Comparison of ENCODE assay signal across 1 mouse cellular context in the genomic region with DNA sequence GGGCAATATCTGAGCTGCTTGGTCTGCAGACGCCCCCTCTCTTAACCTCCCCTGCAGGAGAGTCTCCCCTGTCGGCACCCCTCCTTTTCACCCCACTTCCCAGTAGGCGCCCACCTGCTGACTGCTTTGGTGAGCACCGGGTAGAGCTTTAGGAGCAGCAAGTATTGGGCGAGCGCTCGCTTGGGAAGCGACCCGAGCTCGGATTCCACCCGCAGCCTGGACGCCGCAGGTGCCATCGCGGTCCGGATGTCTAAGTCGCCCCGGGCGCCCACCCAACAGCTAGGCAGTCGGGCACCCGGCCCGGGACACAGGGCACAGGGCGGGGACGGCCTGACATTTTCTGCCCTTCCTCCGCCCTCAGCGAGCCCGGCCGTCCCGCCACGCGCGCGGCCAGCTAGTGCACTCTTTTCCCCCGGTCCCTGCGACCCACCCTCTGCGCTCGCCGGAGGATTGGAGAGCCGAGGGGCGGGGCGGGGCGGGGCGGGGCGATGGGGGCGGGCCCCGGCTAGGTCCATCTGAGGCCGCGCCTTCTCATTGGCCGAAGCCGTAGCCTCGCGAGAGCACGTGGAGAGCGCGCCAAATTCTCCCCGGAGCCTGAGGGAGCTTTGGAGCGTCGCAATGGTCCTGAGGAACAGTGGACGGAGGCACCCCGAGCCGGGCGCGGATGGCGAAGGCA.
TF ChIP-seq lines count a peak whose summit lies in the region.

A gene (minus strand): TSS at position 417 of the 676 bp plus-strand sequence.
A gene (plus strand): TSS at position 537 of the 676 bp plus-strand sequence.

TF ChIP-seq in CH12.LX, 34 proteins besides CTCF, POLR2A, EP300 and RAD21 (continued from another document):
- TF ChIP-seq ZMIZ1 (IDR thresholded peaks at IDR 0.05; ENCODE audit: low read depth, low read length): peak; percentile 86
- TF ChIP-seq MAFK (IDR thresholded peaks at IDR 0.05; ENCODE audit: insufficient replicate concordance, low read length): no peak
- peak; percentile 73; the same call in 1 of the 2 replicates for TF ChIP-seq E2F4 (IDR thresholded peaks at IDR 0.05; ENCODE audit: insufficient replicate concordance, low read depth, low read length)
- peak; percentile 51; the same call in 1 of the 2 replicates for TF ChIP-seq MYC (IDR thresholded peaks at IDR 0.05; ENCODE audit: low read depth, low read length)
- peak; percentile 86 for TF ChIP-seq MAX (IDR thresholded peaks at IDR 0.05; ENCODE audit: low read length)
- TF ChIP-seq CHD2 (IDR thresholded peaks at IDR 0.05; ENCODE audit: low read length): peak; percentile 97
- no peak for TF ChIP-seq ELF1 (IDR thresholded peaks at IDR 0.05; ENCODE audit: low read depth, low read length)
- peak; percentile 90; the same call in 1 of the 2 replicates for TF ChIP-seq MXI1 (IDR thresholded peaks at IDR 0.05; ENCODE audit: low read depth, low read length)
- no peak for TF ChIP-seq ZKSCAN1 (IDR thresholded peaks at IDR 0.05; ENCODE audit: borderline replicate concordance, low read depth, low read length)
- TF ChIP-seq CHD1 (IDR thresholded peaks at IDR 0.05; ENCODE audit: low read depth, low read length): peak; percentile 79; the same call in 1 of the 2 replicates
TF ChIP-seq in CH12.LX: peak in this region for 14.
